Mouse (Mus musculus) E14TG2a.4 (cell line): ENCODE measurements around the gene Pik3c2a.

ENCODE experiments used
- CTCF ChIP-seq: conservative IDR thresholded peaks from 2 replicates; pipeline ENCODE4 v1.5.1; 2014; ENCODE audit warnings: low read length
- NANOG ChIP-seq: IDR thresholded peaks from 2 replicates; pipeline ENCODE4 v1.6.1; 2014; ENCODE audit warnings: borderline replicate concordance, low read length, mixed read lengths

DNA sequence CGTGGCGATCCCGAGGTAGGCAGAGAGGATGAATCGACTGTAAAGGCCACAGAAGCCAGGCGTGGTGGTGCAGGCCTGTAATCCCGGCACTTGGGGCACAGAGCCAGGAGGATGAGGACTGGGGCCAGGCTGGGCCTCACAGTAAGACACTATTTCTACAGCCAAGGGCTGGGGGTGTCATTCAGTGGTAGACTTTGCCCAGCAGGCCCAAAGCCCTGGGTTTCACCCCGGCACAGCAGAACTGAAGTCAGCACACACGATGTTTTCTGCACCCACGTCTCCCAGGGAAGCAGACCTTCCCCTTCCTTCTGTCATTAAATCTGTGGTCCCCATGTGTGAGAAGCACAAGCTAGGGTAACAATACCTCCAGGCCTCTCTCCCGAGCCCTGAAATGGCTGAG, 144.9 kb downstream of the Pik3c2a start:
- no peak for TF ChIP-seq CTCF
- TF ChIP-seq NANOG, result no peak
